Mouse (Mus musculus): Measurements from ENCODE around the gene Csf2ra.
"Not testable (repeated sequence)": the region's sequence is repeated elsewhere in the genome, so short reads cannot be mapped to it uniquely, and the experiment has no call there.

The Csf2ra gene

DNA sequence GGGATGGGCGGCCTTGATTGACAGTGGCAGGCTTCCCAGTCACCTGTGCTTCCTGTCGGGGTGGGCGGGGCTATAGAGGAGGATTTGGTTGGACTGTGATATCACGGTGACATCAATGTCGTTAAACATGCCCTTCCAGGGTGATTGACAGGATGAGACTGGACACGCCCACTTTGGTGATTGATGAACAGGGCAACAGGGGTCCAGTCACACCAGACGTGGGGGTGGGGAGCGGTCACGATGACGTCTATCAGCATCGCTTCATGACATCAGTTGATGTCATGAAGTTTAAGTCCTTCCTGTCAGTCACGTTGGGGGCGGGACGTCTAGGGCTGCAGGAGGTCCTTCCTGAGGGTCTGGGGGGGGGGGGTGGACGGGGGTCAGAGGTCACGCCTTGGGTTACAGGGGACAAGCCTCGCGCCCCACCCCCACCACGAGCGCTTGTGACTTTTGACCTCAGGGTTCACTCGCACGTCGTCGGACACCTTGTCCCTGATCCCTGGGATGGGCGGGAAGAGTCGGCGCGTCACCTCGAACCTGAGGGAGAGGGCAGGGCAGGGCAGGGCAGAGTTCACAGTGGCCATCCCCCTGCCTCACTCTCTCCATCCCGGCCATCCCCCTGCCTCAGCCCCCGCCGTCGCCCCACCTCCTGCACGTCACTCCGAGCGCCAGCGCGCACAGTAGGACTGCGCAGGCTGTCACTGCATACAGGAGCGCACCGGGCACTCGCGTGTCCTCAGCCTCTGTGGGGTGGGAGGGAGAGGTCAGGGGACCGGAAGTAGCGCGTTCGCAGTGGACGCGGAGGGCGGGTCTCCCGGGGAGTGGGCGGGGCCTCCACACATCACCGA, 3.3 kb downstream of the Csf2ra start:
- peak; percentile 7 to 9 for DNase-seq (ENCODE audit: low spot score in 2 of 2)

DNA sequence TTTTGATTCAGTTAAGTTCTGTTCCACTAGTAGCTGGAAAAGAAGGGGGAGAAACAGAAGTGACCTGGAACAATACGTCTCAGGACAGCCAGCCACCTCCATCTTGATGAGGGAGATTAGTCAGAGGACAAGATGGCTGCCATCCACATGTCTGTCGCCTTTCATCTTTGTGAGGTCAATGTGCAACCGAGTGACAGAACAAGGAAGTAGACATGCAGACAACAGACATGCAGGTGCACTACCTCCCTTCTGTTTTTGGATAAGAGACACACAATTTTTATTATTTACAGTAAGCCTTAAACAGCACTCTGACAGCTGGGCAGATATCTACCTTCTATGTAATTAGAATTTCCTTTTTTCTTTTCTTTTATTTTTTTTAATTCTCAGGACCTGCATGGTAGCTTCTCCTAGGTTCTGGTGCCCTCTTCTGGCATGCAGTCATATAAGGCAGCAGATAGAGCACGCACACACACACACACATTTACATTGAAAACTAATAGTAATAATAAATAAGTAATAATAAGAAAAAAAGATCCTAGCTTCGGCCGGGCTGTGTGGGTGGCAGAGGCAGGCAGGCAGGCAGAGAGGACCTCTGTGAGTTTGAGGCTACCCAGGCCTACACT, 4.4 kb downstream of the Csf2ra start:
- DNase-seq (ENCODE audit: low spot score in 2 of 2): no peak

DNA sequence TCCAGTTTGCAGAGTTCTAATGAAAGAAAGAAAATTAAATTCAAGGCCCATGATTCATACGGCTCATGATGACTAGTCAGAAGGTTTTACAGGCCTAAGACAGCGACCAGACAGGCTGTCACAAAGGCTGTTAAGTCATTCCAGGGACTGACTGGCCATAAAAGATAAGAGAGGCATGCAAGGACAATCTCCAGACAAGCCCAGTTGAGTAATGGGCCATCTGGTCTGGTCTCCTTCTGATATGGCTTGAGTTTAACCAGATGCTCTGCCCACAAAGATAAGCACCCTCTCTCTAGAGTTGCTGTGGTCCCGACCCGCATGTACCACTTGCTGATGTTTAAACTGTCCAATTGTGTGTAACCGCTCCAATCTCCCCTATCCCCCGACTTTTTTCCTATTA, 20.7 kb downstream of the Csf2ra start:
- not testable (repeated sequence) for DNase-seq (ENCODE audit: low spot score in 2 of 2)

DNA sequence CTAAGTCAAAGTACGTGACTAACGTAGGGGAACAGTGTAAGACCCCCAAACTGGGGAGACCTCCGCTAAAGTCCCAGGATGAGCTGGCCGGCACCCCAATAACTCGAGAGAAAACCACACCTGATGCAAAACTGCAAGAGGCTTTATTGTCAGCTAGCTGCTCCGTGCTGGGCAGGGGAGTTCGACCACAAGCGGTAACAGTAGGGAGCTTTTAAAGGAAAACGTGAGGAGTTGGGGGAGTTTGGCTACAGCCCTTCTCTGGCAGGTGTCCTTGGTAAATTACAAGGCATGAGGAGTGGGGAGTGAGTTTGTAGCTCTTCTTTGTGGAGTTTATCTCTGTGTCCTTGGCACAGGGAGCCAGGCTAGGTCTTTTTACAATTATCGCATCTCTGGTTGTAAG, 28.4 kb downstream of the Csf2ra start:
- peak in 1 of 2 experiments; percentile 5 for DNase-seq (ENCODE audit: low spot score in 2 of 2)

DNA sequence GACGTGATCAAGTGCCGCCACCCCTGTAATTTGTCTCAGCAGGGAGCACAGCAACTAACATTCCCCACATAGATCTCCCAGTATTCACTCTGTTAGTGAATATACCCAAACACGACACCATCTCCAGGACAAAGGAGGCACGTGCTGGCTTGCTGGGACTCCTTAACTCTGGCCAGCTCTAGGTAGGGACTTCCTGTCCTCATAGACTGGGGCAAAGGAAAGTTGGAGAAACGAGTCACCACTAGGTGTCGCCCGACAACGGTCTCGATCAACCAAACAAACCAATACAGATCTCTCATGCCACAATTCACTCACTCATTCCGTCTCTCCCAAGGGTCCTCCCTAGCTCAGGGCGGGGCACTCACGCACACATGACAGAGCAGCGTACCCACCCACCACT, 28.9 kb downstream of the Csf2ra start:
- DNase-seq (ENCODE audit: low spot score in 2 of 2): peak; percentile 76 to 79

DNA sequence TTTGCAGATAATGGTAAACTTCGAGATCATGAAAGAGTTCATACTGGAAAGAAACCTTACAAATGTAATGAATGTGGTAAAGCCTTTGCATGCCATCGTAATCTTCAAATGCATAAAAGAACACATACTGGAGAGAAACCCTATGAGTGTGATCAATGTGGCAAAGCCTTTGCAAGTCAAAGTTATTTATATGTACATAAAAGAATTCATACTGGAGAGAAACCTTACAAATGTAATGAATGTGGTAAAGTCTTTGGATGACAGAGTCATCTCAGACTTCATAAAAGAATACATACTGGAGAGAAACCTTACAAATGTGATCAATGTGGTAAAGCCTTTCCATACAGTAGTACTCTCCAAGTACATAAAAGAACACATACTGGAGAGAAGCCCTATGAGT, 44.6 kb downstream of the Csf2ra start, which contains the start of gene Gm6020:
Gene Gm6020 (plus strand): TSS at position 301 of the 400 bp plus-strand sequence.
- DNase-seq (ENCODE audit: low spot score in 2 of 2): not testable (repeated sequence)

DNA sequence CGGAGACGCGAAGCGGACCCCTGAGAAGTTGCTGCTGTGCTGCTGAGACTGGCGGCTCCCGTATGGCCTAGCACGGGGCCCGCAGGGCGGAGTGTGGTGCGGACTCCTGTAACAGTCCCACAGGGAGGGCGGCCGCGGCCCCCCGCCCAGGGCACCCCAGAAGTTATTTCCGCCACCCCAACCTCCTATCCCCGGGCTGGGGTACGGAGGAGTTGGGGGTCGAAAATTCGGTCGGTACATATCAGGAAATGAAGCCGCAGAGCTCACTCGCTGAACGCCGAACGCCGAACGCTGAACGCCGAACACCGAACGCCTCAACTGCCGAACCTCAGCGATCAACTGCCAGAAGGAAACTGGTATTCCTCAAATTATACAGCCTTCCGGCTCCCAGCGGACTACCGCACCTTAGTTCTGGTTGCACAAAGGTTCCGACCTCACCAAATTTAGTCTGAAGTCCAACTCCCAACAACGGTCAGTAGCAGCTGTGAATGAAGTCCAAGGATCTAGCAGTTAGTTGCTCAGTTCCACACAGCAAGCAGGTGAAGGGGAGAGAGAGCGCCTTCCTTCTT, 52.4 kb downstream of the Csf2ra start, which contains the start of gene Gm7102:
Gene Gm7102 (minus strand): TSS at position 554 of the 569 bp plus-strand sequence.
- no peak for DNase-seq (ENCODE audit: low spot score in 2 of 2)

Data from right cerebral cortex, postnatal 36 days (tissue).